Mouse (Mus musculus): ENCODE results near the gene Wipi1.

DNA sequence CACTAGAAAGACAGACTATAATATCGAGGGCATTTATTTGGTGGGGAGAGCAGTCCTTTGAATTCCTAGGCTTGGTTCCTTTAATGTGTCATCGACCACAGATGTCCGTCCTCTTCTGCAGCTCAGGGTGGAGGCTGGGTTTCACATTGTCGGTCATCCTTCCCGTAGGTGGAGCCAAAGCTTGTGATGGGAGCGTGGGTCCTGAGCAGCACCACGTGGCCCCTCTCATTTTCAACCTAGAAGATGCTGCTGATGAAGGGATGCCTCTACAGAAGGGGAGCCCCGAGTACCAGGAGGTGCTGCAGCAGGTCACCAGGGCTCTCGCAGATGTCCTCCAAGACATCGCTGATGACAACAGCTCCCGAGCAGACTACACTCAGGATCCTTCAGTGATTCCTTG lies 39.7 kb downstream of the Wipi1 start:
- TF ChIP-seq POLR2A (IDR thresholded peaks at IDR 0.05; ENCODE audit: low read depth, low read length) (no peak), CTCF (IDR thresholded peaks at IDR 0.05; ENCODE audit: borderline replicate concordance, insufficient read depth, low read length) (no peak)
